Mouse (Mus musculus): ENCODE data around the gene Cdc42ep2. TPM values are rescaled to one million over a fixed set of nuclear protein-coding genes. Genes with fewer than 3 reads are reported as not detected.

The Cdc42ep2 gene
- total RNA-seq (2023), result under 1 TPM in 1 of 2 experiments, not detected in 1; 0.52 TPM

DNA sequence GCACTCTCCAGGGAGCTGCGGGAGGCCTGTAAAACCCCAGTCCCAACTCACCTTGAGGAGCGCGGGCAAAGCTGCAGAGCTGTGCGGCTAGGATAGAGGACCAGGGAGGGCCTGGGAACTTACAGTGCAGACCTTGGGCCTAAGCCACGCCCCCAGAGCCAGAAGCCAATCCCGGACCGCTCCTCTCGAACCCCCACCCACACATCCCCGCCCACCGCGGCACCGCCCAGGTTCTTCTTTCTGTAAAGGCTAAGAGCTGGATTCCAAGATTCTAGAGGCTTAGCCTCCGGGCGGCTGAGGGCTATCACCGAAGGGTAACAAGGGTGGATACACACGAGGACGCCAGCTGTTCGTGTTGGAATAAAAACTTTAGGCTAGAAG lies at the start of gene Cdc42ep2:
Gene Cdc42ep2 (minus strand): TSS at position 104 of the 381 bp plus-strand sequence.

GRCm38 (mm10) chr19:5963883-5964562 lies 39.4 kb upstream of the Cdc42ep2 start, which contains the start of gene Pola2:
TSS of gene Pola2 (minus strand) at chr19:5964202.

GRCm38 (mm10) chr19:5913007-5913719 lies 11.5 kb downstream of the Cdc42ep2 start, which contains the start of gene Dpf2:
TSS of gene Dpf2 (minus strand) at chr19:5913010.

GRCm38 (mm10) chr19:5894002-5894678 lies 30.5 kb downstream of the Cdc42ep2 start, which contains the start of gene Tigd3:
TSS of gene Tigd3 (minus strand) at chr19:5894149.

DNA sequence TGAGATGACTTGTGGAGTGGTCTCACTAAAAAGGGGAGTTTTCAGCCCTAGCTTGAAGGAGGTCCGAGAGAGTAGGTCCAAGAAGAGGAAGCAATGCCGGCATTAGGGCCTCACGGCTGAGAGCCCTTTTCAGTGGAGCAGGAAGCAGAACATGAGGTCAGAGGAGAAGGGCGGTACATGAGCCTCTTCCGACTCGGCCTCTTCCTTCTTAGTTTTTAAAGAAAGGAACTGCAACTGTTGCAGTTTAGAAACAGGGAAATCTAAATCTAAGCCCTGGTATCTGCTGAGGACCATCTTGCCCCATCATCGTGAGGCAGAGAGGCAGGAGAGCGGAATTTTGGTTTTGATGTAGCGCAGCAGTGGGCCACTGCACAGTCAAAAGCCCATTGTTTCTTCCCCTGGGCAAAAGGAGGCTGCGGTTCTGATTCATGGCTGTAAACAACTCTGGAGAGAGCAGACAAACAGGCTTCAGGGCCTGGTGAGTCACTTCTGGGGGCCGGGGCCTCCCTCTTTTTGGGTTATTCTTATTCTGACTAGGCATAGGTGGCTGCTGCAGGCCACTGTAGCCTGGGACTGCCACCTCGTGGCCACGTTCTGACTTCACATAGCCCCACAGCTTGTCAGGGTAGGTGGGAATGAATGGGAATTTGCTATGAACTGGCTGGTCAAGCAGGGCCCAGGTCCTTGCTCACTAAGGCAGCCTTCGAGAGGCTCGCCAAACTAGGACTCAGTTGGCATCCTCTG lies 46.8 kb downstream of the Cdc42ep2 start, which contains the start of gene Slc25a45:
Gene Slc25a45 (plus strand): TSS at position 191 of the 744 bp plus-strand sequence.

GRCm38 (mm10) chr19:5874969-5875480 lies 49.6 kb downstream of the Cdc42ep2 start, which contains the start of gene Frmd8:
TSS of gene Frmd8 (minus strand) at chr19:5875274.

Other genes starting within 250 kb of the Cdc42ep2 start
- 10 to 100 TPM; 47.9 to 54.0 TPM for gene Map3k11, start 236.1 kb downstream of the Cdc42ep2 start, total RNA-seq (2023)
- gene Pcnx3, start 235.9 kb downstream of the Cdc42ep2 start, total RNA-seq (2023), result 100 to 1,000 TPM; 154 to 180 TPM
- 1 to 10 TPM; 1.1 to 1.3 TPM for gene Kcnk7, start 220.4 kb downstream of the Cdc42ep2 start, total RNA-seq (2023)
- 10 to 100 TPM; 33.2 to 33.4 TPM for gene Ehbp1l1, start 198.5 kb downstream of the Cdc42ep2 start, total RNA-seq (2023)
- 10 to 100 TPM; 33.5 to 40.3 TPM for gene Fam89b, start 195.2 kb downstream of the Cdc42ep2 start, total RNA-seq (2023)
- gene Ltbp3, start 183.9 kb downstream of the Cdc42ep2 start, total RNA-seq (2023), result not detected
- gene Scyl1, start 153.4 kb downstream of the Cdc42ep2 start, total RNA-seq (2023), result 10 to 100 TPM; 77.1 to 92.3 TPM
- 100 to 1,000 TPM; 177 to 193 TPM for gene Frmd8, start 49.5 kb downstream of the Cdc42ep2 start, total RNA-seq (2023)
- 10 to 100 TPM; 22.3 to 23.2 TPM for gene Slc25a45, start 47.0 kb downstream of the Cdc42ep2 start, total RNA-seq (2023)
- gene Tigd3, start 30.7 kb downstream of the Cdc42ep2 start, total RNA-seq (2023), result 1 to 10 TPM; 4.9 to 6.1 TPM
- gene Dpf2, start 11.8 kb downstream of the Cdc42ep2 start, total RNA-seq (2023), result 100 to 1,000 TPM; 147 to 183 TPM
- 10 to 100 TPM; 66.1 to 74.2 TPM for gene Pola2, start 39.4 kb upstream of the Cdc42ep2 start, total RNA-seq (2023)
- not detected for gene Slc22a20, start 61.3 kb upstream of the Cdc42ep2 start, total RNA-seq (2023)
- gene Capn1, start 91.1 kb upstream of the Cdc42ep2 start, total RNA-seq (2023), result 100 to 1,000 TPM; 165 to 174 TPM
- 10 to 100 TPM; 49.9 to 56.0 TPM for gene Syvn1, start 121.8 kb upstream of the Cdc42ep2 start, total RNA-seq (2023)
- 10 to 100 TPM; 21.7 to 31.5 TPM for gene Mrpl49, start 133.0 kb upstream of the Cdc42ep2 start, total RNA-seq (2023)
- gene Fau, start 133.0 kb upstream of the Cdc42ep2 start, total RNA-seq (2023), result 1,000 to 10,000 TPM; 3,055 to 3,156 TPM
- gene Znhit2, start 136.4 kb upstream of the Cdc42ep2 start, total RNA-seq (2023), result 10 to 100 TPM; 16.1 to 20.1 TPM
- gene Tm7sf2, start 143.6 kb upstream of the Cdc42ep2 start, total RNA-seq (2023), result 10 to 100 TPM; 18.7 to 20.5 TPM
- 100 to 1,000 TPM; 107 to 113 TPM for gene Vps51, start 152.4 kb upstream of the Cdc42ep2 start, total RNA-seq (2023)
- not detected for gene Tmem262, start 155.2 kb upstream of the Cdc42ep2 start, total RNA-seq (2023)
- gene Gm28374, start 157.4 kb upstream of the Cdc42ep2 start, total RNA-seq (2023), result not detected
- gene Zfpl1, start 160.1 kb upstream of the Cdc42ep2 start, total RNA-seq (2023), result 10 to 100 TPM; 56.5 to 63.3 TPM
- 1 to 10 TPM; 1.7 to 3.6 TPM for gene Cdca5, start 160.2 kb upstream of the Cdc42ep2 start, total RNA-seq (2023)
- gene AC131692.1, start 169.6 kb upstream of the Cdc42ep2 start, total RNA-seq (2023), result not detected
- not detected for gene Naaladl1, start 181.0 kb upstream of the Cdc42ep2 start, total RNA-seq (2023)
- gene Sac3d1, start 193.8 kb upstream of the Cdc42ep2 start, total RNA-seq (2023), result 10 to 100 TPM; 10.7 to 14.0 TPM
- gene Snx15, start 203.5 kb upstream of the Cdc42ep2 start, total RNA-seq (2023), result 10 to 100 TPM; 33.6 to 39.4 TPM
- under 1 TPM in 1 of 2 experiments, not detected in 1; 0.95 TPM for gene Batf2, start 216.2 kb upstream of the Cdc42ep2 start, total RNA-seq (2023)
- gene Arl2, start 216.7 kb upstream of the Cdc42ep2 start, total RNA-seq (2023), result 10 to 100 TPM; 24.3 to 25.9 TPM

Data from T-cell, adult 66 days (primary cell).